In the genomic region with DNA sequence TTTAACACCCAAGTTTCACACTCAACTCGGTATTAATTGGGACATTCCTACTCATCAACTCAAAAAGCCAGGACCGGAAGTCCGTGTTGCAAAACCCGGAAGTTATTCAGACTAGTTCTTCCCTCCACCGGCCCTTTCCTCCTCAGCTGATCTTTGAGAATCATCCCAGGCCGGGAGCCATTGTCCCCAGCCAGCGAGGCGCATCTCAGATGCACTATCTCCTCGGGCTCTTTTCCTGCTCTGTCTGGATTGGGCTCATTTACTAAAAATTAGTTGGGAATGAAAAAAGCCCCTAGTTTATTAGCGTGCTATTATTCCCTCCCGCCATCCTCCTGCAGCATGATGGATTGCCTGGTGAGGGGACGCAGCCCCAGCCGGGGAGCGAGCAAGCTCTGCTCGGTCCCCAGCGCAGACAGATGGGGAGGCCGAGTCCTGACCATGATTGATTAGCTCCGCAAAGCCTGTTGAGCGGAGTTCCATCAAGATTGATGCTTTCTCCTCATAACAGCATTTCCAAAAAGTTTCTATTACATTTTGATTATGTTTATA, we compare ENCODE assay signal across 17 mouse cellular contexts.
DNase-seq lines count a peak whose midpoint lies in the region; ATAC-seq and TF ChIP-seq lines count a peak whose summit lies in the region.
"Had no signal": no experiment of that assay in that cellular context is flagged by ENCODE, and none has a peak within 500 bp of the region (broad histone marks: within the 10 kb centered on the region; RNA-seq: fewer than 3 reads in every experiment).

No protein-coding gene starts in this region.

- intact Hi-C loops in left cerebral cortex, postnatal 4 days (cut with DNase I) = no loop called here

- WGBS in embryonic facial prominence, embryonic 10.5 days = 56% methylated on average over 19 of the region's 19 CpGs
- WGBS in hindbrain, embryonic 16.5 days = 38% methylated on average over 19 of the region's 19 CpGs

- peaks cover 5% of the 10 kb centered on the region for H3K4me1 ChIP-seq in testis, adult 2 months (ENCODE audit: control insufficient read depth, insufficient read depth, low read length)
- peaks cover 17% of the 10 kb centered on the region for H3K4me1 ChIP-seq in embryonic facial prominence, embryonic 10.5 days
- no peaks in the 10 kb centered on the region for H3K4me1 ChIP-seq in hindbrain, embryonic 16.5 days (ENCODE audit: control insufficient read depth, insufficient read depth, low read depth, low read length)
- H3K4me1 ChIP-seq: megakaryocyte, embryonic 14.5 days had no signal

- no peak for TF ChIP-seq POLR2A in testis, adult 2 months (IDR thresholded peaks at IDR 0.05; ENCODE audit: control insufficient read depth, low read depth, low read length)

- peak overlapping the region; percentile 5 for H3K4me2 ChIP-seq in hindbrain, embryonic 16.5 days (ENCODE audit: low read length)

- no peaks in the 10 kb centered on the region for H3K27me3 ChIP-seq in testis, adult 2 months (ENCODE audit: control insufficient read depth, insufficient read depth, low read length)
- H3K27me3 ChIP-seq in embryonic facial prominence, embryonic 10.5 days (replicated peaks; ENCODE audit: low read depth, poor library complexity, severe bottlenecking) = no peaks in the 10 kb centered on the region
- H3K27me3 ChIP-seq in hindbrain, embryonic 16.5 days (replicated peaks; ENCODE audit: control insufficient read depth, insufficient read depth, low read length) = no peaks in the 10 kb centered on the region
- H3K27me3 ChIP-seq: megakaryocyte, embryonic 14.5 days had no signal

- H3K9me3 ChIP-seq in embryonic facial prominence, embryonic 10.5 days = no peaks in the 10 kb centered on the region
- H3K9me3 ChIP-seq in hindbrain, embryonic 16.5 days (ENCODE audit: control insufficient read depth, low read length) = no peaks in the 10 kb centered on the region
- H3K9me3 ChIP-seq: megakaryocyte, embryonic 14.5 days had no signal

- no peak overlapping the region for H3K9ac ChIP-seq in hindbrain, embryonic 16.5 days (ENCODE audit: low read depth, low read length)
- H3K9ac ChIP-seq: liver, postnatal 0 days had no signal

- H3K4me3 ChIP-seq in testis, adult 2 months (ENCODE audit: control insufficient read depth, low read depth, low read length) = peak overlapping the region; percentile 52
- no peak overlapping the region for H3K4me3 ChIP-seq in embryonic facial prominence, embryonic 10.5 days
- H3K4me3 ChIP-seq in hindbrain, embryonic 16.5 days (ENCODE audit: low read length) = no peak overlapping the region
- H3K4me3 ChIP-seq: gastrocnemius, adult 2 months; megakaryocyte, embryonic 14.5 days had no signal

- H3K36me3 ChIP-seq in testis, adult 2 months (ENCODE audit: control insufficient read depth, insufficient read depth, low read length) = no peaks in the 10 kb centered on the region
- no peaks in the 10 kb centered on the region for H3K36me3 ChIP-seq in embryonic facial prominence, embryonic 10.5 days (replicated peaks)
- no peaks in the 10 kb centered on the region for H3K36me3 ChIP-seq in hindbrain, embryonic 16.5 days (ENCODE audit: control insufficient read depth, insufficient read depth, low read length)

- no peak for TF ChIP-seq CTCF in testis, adult 2 months (IDR thresholded peaks at IDR 0.05; ENCODE audit: control insufficient read depth, insufficient read depth, insufficient replicate concordance, low read depth, low read length)

- no peak for DNase-seq in testis, postnatal 14 days (ENCODE audit: low spot score)
- DNase-seq in embryonic facial prominence, embryonic 10.5 days (ENCODE audit: low spot score) = no peak
- no peak for DNase-seq in urinary bladder, adult 18-20 months (ENCODE audit: low spot score in 2 of 2)
- no peak for DNase-seq in left cerebral cortex, adult 18-20 months (ENCODE audit: low spot score in 2 of 2)
- DNase-seq in left cerebral cortex, postnatal 4 days = no peak
- DNase-seq: adrenal gland, adult 8-10 months; cerebellum, adult 8-10 months; gastrocnemius, adult 2 months; heart, postnatal 4 days; liver, postnatal 0 days; retina, postnatal 1 day; thymus, adult 2 months had no signal

- H3K27ac ChIP-seq in testis, adult 2 months (ENCODE audit: control insufficient read depth, insufficient read depth, low read depth, low read length) = no peak overlapping the region
- 0 out of 2 replicates have a peak overlapping the region, but pooled peaks have one; percentile 35 for H3K27ac ChIP-seq in embryonic facial prominence, embryonic 10.5 days (replicated peaks)
- no peak overlapping the region for H3K27ac ChIP-seq in hindbrain, embryonic 16.5 days (ENCODE audit: low read depth, low read length)
- H3K27ac ChIP-seq: gastrocnemius, adult 2 months had no signal

- ATAC-seq in hindbrain, embryonic 16.5 days = no peak
- ATAC-seq: intestine, embryonic 16.5 days; liver, postnatal 0 days; midbrain, embryonic 16.5 days had no signal
